9 mouse cellular contexts compared by ENCODE assay signal in the genomic region with DNA sequence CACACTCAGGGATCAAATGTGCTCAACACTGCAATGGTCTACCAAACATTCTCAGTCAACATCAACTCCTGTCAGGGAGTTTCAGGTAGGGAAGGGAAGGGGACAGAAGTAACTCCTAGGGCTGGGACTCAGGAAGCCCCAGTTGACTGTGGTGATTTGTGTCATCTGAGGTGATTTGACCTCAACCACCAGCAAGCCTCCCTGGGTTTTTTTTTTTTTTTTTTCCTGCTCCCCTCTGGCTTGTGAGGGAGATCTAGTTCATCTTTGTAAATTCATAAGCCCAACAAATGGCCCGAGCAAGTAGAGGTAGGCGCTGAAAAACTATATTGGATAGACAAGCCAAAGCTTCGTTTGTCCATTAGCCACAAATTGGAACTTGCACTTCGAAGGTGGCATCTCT. TPM values are rescaled to one million over a fixed set of nuclear protein-coding genes. Genes with fewer than 3 reads are reported as not detected.
DNase-seq lines count a peak whose midpoint lies in the region; ATAC-seq and TF ChIP-seq lines count a peak whose summit lies in the region.
"Had no signal": no experiment of that assay in that cellular context is flagged by ENCODE, and none has a peak within 500 bp of the region (broad histone marks: within the 10 kb centered on the region; RNA-seq: fewer than 3 reads in every experiment).

No protein-coding gene starts in this region.

- DNase-seq in heart, postnatal 14 days, result no peak
- DNase-seq in retina, postnatal 1 day, result no peak
- no peak for DNase-seq in B cell, adult 2 months
- DNase-seq: cerebellum, postnatal 25 days had no signal

- peaks cover 17% of the 10 kb centered on the region; the same call in 1 of the 2 replicates for H3K36me3 ChIP-seq in heart, embryonic 15.5 days
- H3K36me3 ChIP-seq in hindbrain, embryonic 15.5 days, result peaks cover 8% of the 10 kb centered on the region; the same call in 1 of the 2 replicates
- H3K36me3 ChIP-seq in midbrain, embryonic 13.5 days, result peaks cover 16% of the 10 kb centered on the region

- peaks cover 27% of the 10 kb centered on the region for H3K4me1 ChIP-seq in heart, embryonic 15.5 days (replicated peaks)
- H3K4me1 ChIP-seq in cortical plate, adult 2 months (ENCODE audit: control insufficient read depth, insufficient read depth, low read length), result no peaks in the 10 kb centered on the region; the same call in 1 of the 2 replicates
- H3K4me1 ChIP-seq in hindbrain, embryonic 15.5 days (replicated peaks), result peaks cover 24% of the 10 kb centered on the region
- H3K4me1 ChIP-seq in midbrain, embryonic 13.5 days (replicated peaks), result peaks cover 45% of the 10 kb centered on the region

- no peaks in the 10 kb centered on the region for H3K27me3 ChIP-seq in heart, embryonic 15.5 days
- no peaks in the 10 kb centered on the region for H3K27me3 ChIP-seq in hindbrain, embryonic 15.5 days
- H3K27me3 ChIP-seq in midbrain, embryonic 13.5 days, result no peaks in the 10 kb centered on the region

- no peak for ATAC-seq in heart, embryonic 15.5 days (replicated peaks; ENCODE audit: insufficient number of reproducible peaks, insufficient read depth, low FRiP score, low read depth)
- no peak for ATAC-seq in hindbrain, embryonic 15.5 days (ENCODE audit: low FRiP score, low read depth)
- ATAC-seq in midbrain, embryonic 13.5 days, result no peak
- no peak for ATAC-seq in frontal cortex, adult (ENCODE audit: low TSS enrichment)

- no peak for TF ChIP-seq POLR2A in cortical plate, adult 2 months (IDR thresholded peaks at IDR 0.05; ENCODE audit: extremely low read depth, insufficient read depth, low read length)

- H3K27ac ChIP-seq in heart, embryonic 15.5 days, result peak overlapping the region; percentile 78; the same call in 1 of the 2 replicates
- no peak overlapping the region for H3K27ac ChIP-seq in cortical plate, adult 2 months (ENCODE audit: insufficient read depth, low read length)
- H3K27ac ChIP-seq in hindbrain, embryonic 15.5 days (replicated peaks), result no peak overlapping the region
- H3K27ac ChIP-seq in midbrain, embryonic 13.5 days, result no peak overlapping the region

- intact Hi-C loops in heart, postnatal 14 days (cut with DNase I), result loop anchor here (10.0 kb wide), 1 partner anchor 416 kb away; a partner anchor contains a TSS

- 84% methylated on average over 4 of the region's 4 CpGs for WGBS in heart, embryonic 15.5 days
- 87% methylated on average over 4 of the region's 4 CpGs for WGBS in hindbrain, embryonic 15.5 days
- WGBS in midbrain, embryonic 13.5 days, result 91% methylated on average over 4 of the region's 4 CpGs

- TF ChIP-seq CTCF in cortical plate, adult 2 months (IDR thresholded peaks at IDR 0.05; ENCODE audit: extremely low read depth, insufficient read depth, low read length), result no peak

- peak overlapping the region; percentile 82 for H3K4me3 ChIP-seq in heart, embryonic 15.5 days
- H3K4me3 ChIP-seq in cortical plate, adult 2 months (ENCODE audit: insufficient read depth, low read length), result peak overlapping the region; percentile 43; the same call in 1 of the 2 replicates
- H3K4me3 ChIP-seq in hindbrain, embryonic 15.5 days, result peak overlapping the region; percentile 83
- H3K4me3 ChIP-seq in midbrain, embryonic 13.5 days (replicated peaks), result peak overlapping the region; percentile 82

- no peaks in the 10 kb centered on the region for H3K9me3 ChIP-seq in heart, embryonic 15.5 days (replicated peaks)
- no peaks in the 10 kb centered on the region for H3K9me3 ChIP-seq in hindbrain, embryonic 15.5 days
- no peaks in the 10 kb centered on the region for H3K9me3 ChIP-seq in midbrain, embryonic 13.5 days

- H3K4me2 ChIP-seq in heart, embryonic 15.5 days, result peak overlapping the region; percentile 76
- H3K4me2 ChIP-seq in hindbrain, embryonic 15.5 days, result peak overlapping the region; percentile 72
- H3K4me2 ChIP-seq in midbrain, embryonic 13.5 days (replicated peaks), result peak overlapping the region; percentile 63

- H3K9ac ChIP-seq in heart, embryonic 15.5 days, result 0 out of 2 replicates have a peak overlapping the region, but pooled peaks have one; percentile 64
- H3K9ac ChIP-seq in hindbrain, embryonic 15.5 days, result no peak overlapping the region
- no peak overlapping the region for H3K9ac ChIP-seq in midbrain, embryonic 13.5 days (replicated peaks)

RNA-seq across cellular contexts. Expression of a gene that starts 1.0 kb away (rescaled TPM):
- 29.7 and 32.5 TPM in 2 replicates for polyA plus RNA-seq in heart, embryonic 15.5 days (2015; fragmentation: Nextera tagmentation; extraction: Ambion mirVana)
- 10 to 100 TPM; 30.1 to 30.2 TPM for total RNA-seq in heart, postnatal 14 days (2021)
- 16.7 and 17.1 TPM in 2 replicates for polyA plus RNA-seq in cortical plate, adult 2 months (2012; rRNA removed)
- 31.0 and 33.0 TPM in 2 replicates for polyA plus RNA-seq in hindbrain, embryonic 15.5 days (2015; fragmentation: Nextera tagmentation; extraction: Ambion mirVana)
- 32.8 and 33.5 TPM in 2 replicates for polyA plus RNA-seq in midbrain, embryonic 13.5 days (2015; fragmentation: Nextera tagmentation; extraction: Ambion mirVana)
